Mouse (Mus musculus): ENCODE measurements around the gene Gmds. TPM values are rescaled to one million over a fixed set of nuclear protein-coding genes. Genes with fewer than 3 reads are reported as not detected.

Gmds gene
- polyA plus RNA-seq, 1 experiment from 2014 or later = 28.4 TPM

- DNase-seq (ENCODE audit: extremely low spot score, low spot score) = no peak
Observed at GRCm38 (mm10) chr13:31981198-31981597, 357.3 kb downstream of the Gmds start.

DNA sequence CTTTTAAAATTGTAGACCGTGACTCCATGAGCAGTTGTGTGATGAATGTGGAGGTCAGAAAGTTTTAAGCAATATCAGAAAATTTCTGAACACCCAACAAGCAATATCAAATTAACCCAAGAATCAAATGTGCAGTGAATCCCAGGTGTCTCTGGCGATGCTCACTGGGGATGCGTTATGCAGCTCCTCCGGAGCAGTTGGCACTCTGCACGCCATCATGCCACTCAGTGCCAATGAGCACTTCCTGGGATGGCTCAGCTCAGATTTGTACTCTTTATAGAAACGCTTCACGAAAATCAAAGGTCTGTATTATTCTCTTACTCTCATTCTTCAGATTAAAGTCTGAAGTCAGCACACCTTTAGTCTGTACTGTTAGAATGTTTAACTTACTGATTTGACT is 360.4 kb downstream of the Gmds start:
- no peak for DNase-seq (ENCODE audit: extremely low spot score, low spot score)
- Histone ChIP-seq H3K36me3 (replicated peaks) (no peaks in the 10 kb centered on the region), H3K4me1 (no peaks in the 10 kb centered on the region), H3K27ac (no peak overlapping the region), H3K4me3 (no peak overlapping the region), H3K9me3 (no peaks in the 10 kb centered on the region), H3K27me3 (ENCODE audit: poor library complexity, severe bottlenecking) (no peaks in the 10 kb centered on the region)
- WGBS = 95% methylated on average over 7 of the region's 7 CpGs

More at GRCm38 (mm10) chr13:31981198-31981597, 357.3 kb downstream of the Gmds start:
- Histone ChIP-seq H3K27ac (no peak overlapping the region), H3K4me1 (no peaks in the 10 kb centered on the region), H3K9me3 (no peaks in the 10 kb centered on the region), H3K27me3 (ENCODE audit: poor library complexity, severe bottlenecking) (no peaks in the 10 kb centered on the region), H3K4me3 (no peak overlapping the region), H3K36me3 (replicated peaks) (no peaks in the 10 kb centered on the region)
- 97% methylated on average over 1 of the region's 1 CpGs for WGBS

GRCm38 (mm10) chr13:31974751-31975479 is 363.6 kb downstream of the Gmds start:
- Histone ChIP-seq H3K4me3 (no peak overlapping the region), H3K9me3 (no peaks in the 10 kb centered on the region), H3K27me3 (ENCODE audit: poor library complexity, severe bottlenecking) (no peaks in the 10 kb centered on the region), H3K4me1 (peaks cover 17% of the 10 kb centered on the region), H3K27ac (no peak overlapping the region; the same call in 1 of the 2 replicates), H3K36me3 (replicated peaks) (no peaks in the 10 kb centered on the region)
- DNase-seq (ENCODE audit: extremely low spot score, low spot score) = no peak
- 49% methylated on average over 3 of the region's 3 CpGs for whole genome bisulfite sequencing

DNA sequence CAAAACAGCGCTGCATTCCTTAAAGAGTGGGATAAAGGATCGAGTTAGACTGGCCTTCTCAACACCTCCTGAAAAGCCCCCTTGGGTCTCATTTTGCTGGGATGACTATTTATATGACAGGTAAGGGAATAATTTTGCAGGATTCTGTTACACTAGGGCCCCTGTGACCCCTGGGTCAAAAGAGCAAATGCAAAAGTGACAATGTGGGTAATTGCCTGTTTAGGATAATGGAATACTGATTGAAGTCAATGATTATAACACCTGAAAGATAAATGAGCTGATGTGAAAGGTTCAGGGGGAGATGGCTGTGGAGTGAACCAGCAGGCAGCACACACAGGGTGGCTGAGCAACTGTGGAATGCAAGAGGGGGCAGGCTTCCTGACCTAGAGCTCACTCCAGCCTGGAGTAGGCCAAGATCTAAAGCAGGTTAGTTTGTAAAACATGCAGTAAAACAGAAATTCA is 367.5 kb downstream of the Gmds start:
- H3K27ac ChIP-seq = no peak overlapping the region
- DNase-seq (ENCODE audit: extremely low spot score, low spot score) = no peak
- peaks cover 26% of the 10 kb centered on the region for H3K4me1 ChIP-seq
- H3K27me3 ChIP-seq (ENCODE audit: poor library complexity, severe bottlenecking) = no peaks in the 10 kb centered on the region
- H3K4me3 ChIP-seq = no peak overlapping the region
- H3K9me3 ChIP-seq = no peaks in the 10 kb centered on the region
- WGBS = 71% methylated on average over 2 of the region's 2 CpGs
- no peaks in the 10 kb centered on the region for H3K36me3 ChIP-seq (replicated peaks)

DNA sequence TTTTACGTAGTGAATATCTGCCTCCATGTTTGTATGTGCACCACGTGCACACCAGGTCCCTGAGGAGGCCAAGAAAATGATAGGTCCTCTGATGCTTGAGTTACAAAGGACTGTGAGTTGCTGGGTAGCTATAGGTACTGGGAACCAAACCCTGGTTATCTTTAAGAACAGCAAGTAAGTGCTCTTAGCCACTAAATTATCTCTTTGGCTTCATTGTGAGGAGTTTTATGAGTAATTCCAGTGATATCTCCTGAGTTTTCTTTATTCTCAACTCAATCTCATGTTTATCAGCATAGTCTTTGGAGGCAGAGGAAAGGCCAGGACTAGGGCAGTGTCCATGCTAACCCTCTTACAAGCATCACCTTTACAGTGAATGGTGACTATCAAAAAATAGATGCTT is 370.3 kb downstream of the Gmds start:
- Histone ChIP-seq H3K4me1 (peaks cover 31% of the 10 kb centered on the region), H3K4me3 (no peak overlapping the region), H3K9me3 (no peaks in the 10 kb centered on the region), H3K27ac (no peak overlapping the region), H3K36me3 (replicated peaks) (no peaks in the 10 kb centered on the region), H3K27me3 (ENCODE audit: poor library complexity, severe bottlenecking) (no peaks in the 10 kb centered on the region)
- 83% methylated on average over 2 of the region's 2 CpGs for WGBS
- DNase-seq (ENCODE audit: extremely low spot score, low spot score) = no peak

GRCm38 (mm10) chr13:31966931-31967532 is 371.5 kb downstream of the Gmds start:
- H3K4me3 ChIP-seq = no peak overlapping the region
- 64% methylated on average over 3 of the region's 3 CpGs for WGBS
- peak overlapping the region; percentile 72; the same call in 1 of the 2 replicates for H3K27ac ChIP-seq
- no peaks in the 10 kb centered on the region for H3K9me3 ChIP-seq
- no peak for DNase-seq (ENCODE audit: extremely low spot score, low spot score)
- peaks cover 30% of the 10 kb centered on the region for H3K4me1 ChIP-seq
- H3K27me3 ChIP-seq (ENCODE audit: poor library complexity, severe bottlenecking) = no peaks in the 10 kb centered on the region
- no peaks in the 10 kb centered on the region for H3K36me3 ChIP-seq (replicated peaks)

DNA sequence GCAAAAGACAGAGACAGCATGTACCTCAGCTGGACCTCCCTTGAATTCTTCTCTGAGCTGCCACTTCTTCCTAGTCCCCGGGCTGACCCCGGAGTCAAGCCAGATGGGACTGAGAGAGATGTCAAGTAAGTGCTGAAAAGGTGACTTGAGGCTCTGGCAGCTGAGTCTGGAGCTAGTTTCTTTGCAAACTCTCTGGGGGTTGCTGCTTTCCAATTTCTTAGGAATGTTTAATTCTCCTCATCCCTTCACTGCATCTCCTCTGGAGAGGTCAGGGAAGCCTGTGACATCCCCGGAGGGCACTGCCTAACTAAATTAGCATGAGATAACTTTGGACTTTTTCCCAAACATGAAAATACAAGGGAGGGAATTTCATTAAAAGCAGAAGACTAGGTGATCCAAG is 378.0 kb downstream of the Gmds start:
- no peaks in the 10 kb centered on the region for H3K27me3 ChIP-seq (ENCODE audit: poor library complexity, severe bottlenecking)
- H3K4me1 ChIP-seq = peaks cover 25% of the 10 kb centered on the region
- H3K27ac ChIP-seq = no peak overlapping the region
- H3K4me3 ChIP-seq = no peak overlapping the region
- DNase-seq (ENCODE audit: extremely low spot score, low spot score) = no peak
- 31% methylated on average over 3 of the region's 3 CpGs for WGBS
- no peaks in the 10 kb centered on the region for H3K9me3 ChIP-seq
- H3K36me3 ChIP-seq (replicated peaks) = no peaks in the 10 kb centered on the region

DNA sequence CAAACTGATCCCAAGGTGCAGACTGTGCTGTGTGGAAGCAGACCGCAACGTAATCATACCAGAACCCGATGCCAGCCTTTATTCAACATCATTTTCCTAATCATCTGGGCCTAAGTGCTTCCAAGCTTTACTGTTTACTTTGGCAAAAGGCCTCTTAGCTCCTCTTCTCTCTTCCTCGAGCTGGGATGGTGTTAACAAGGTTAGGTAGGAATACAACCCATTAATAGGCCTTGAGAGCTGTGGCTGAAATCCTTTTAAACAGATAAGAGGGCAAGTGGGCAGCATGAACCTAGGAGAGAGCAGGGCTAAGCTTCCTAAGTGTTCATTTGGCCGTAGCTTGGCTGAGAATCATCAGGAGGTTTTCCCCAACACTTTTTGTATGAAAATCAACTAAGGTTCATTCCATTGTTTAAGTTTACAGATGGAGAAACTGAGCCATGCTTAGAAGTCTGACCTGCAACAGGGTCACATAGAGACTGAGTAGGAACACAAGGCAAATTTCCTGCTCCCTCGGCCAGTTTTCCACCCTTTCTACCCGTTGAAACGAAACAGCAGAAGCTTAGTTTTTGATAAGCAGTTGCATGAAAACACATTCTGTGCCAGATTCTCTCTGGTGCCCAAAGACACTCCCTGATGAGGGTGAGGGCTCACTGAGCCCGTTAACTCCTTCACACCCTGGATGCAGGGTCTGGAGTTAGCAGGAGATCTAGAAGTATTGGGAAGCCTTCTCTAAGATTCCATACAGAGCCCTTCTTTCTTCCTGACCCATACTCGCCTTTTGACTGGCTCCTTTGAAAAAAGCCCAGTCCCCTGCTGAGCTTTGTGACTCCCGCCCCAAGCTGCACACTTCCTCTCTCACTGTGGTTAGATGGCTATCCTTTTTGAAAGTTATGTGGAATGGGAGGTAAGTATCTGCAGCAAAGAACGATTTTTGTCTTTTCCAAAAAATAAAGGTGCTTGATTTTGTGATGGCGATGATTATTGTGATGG is 379.9 kb downstream of the Gmds start:
- WGBS = 48% methylated on average over 13 of the region's 13 CpGs
- peaks cover 28% of the 10 kb centered on the region for H3K4me1 ChIP-seq
- no peak overlapping the region for H3K4me3 ChIP-seq
- H3K36me3 ChIP-seq (replicated peaks) = no peaks in the 10 kb centered on the region
- peak overlapping the region; percentile 53; the same call in 1 of the 2 replicates for H3K27ac ChIP-seq
- H3K27me3 ChIP-seq (ENCODE audit: poor library complexity, severe bottlenecking) = no peaks in the 10 kb centered on the region
- DNase-seq (ENCODE audit: extremely low spot score, low spot score) = no peak
- no peaks in the 10 kb centered on the region for H3K9me3 ChIP-seq

DNA sequence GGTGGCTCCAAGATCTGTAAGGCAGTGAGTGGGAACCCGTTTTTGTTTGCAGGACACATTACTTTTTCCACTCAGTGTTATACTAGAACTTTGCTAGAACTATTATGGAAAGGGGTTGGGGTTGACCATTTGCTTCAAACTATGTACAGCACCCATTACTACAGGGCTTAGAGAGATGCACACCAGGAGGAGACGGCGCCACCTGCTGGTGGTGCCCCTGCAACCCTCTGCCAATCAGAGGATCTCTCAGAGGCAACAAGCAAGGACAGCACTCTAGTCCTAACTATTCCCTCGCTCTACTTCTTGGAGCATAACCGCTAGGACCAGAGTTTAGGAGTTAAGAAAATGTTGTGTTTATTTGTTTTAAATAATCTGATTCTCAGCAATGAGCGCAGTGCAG is 382.0 kb downstream of the Gmds start:
- Histone ChIP-seq H3K27ac (no peak overlapping the region), H3K9me3 (no peaks in the 10 kb centered on the region), H3K4me1 (peaks cover 28% of the 10 kb centered on the region), H3K4me3 (no peak overlapping the region), H3K36me3 (replicated peaks) (no peaks in the 10 kb centered on the region), H3K27me3 (ENCODE audit: poor library complexity, severe bottlenecking) (no peaks in the 10 kb centered on the region)
- WGBS = 79% methylated on average over 6 of the region's 6 CpGs
- no peak for DNase-seq (ENCODE audit: extremely low spot score, low spot score)

- Histone ChIP-seq H3K9me3 (no peaks in the 10 kb centered on the region), H3K36me3 (replicated peaks) (no peaks in the 10 kb centered on the region), H3K27me3 (ENCODE audit: poor library complexity, severe bottlenecking) (no peaks in the 10 kb centered on the region), H3K27ac (no peak overlapping the region), H3K4me1 (peaks cover 28% of the 10 kb centered on the region), H3K4me3 (no peak overlapping the region)
- WGBS = 77% methylated on average over 4 of the region's 4 CpGs
- no peak for DNase-seq (ENCODE audit: extremely low spot score, low spot score)
Observed at GRCm38 (mm10) chr13:31956112-31956511, 382.4 kb downstream of the Gmds start.

- Histone ChIP-seq H3K4me1 (peaks cover 20% of the 10 kb centered on the region), H3K9me3 (no peaks in the 10 kb centered on the region), H3K36me3 (replicated peaks) (no peaks in the 10 kb centered on the region), H3K27ac (no peak overlapping the region), H3K27me3 (ENCODE audit: poor library complexity, severe bottlenecking) (no peaks in the 10 kb centered on the region), H3K4me3 (no peak overlapping the region)
- no peak for DNase-seq (ENCODE audit: extremely low spot score, low spot score)
- 60% methylated on average over 7 of the region's 7 CpGs for WGBS
Observed at GRCm38 (mm10) chr13:31955171-31955570, 383.4 kb downstream of the Gmds start.

DNA sequence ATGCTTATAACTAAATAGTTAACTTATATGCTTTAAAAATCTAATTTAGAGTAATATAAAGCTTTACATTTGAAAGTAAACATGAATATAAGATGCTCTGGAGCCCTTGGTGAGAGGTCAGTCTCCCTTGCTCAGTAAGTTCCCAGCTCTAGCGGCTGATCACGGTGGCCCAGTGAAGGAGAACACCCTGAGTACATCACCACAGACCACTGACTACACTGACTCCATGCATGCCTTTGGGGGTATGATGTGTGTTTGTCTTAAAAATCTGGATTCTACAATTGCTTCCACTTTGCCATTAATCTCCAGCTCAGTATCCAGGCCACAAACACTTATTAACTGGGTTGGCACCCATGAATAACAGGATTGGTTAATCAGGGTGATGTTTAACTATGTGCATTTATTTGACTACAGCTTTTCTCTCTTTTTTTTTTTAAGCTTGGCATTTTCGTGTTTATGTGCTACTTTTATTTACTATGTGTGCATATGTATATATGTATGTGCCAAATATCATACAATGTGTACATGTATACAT is 393.8 kb downstream of the Gmds start:
- WGBS = 93% methylated on average over 3 of the region's 3 CpGs
- no peaks in the 10 kb centered on the region for H3K36me3 ChIP-seq (replicated peaks)
- no peak overlapping the region for H3K27ac ChIP-seq
- H3K9me3 ChIP-seq = no peaks in the 10 kb centered on the region
- H3K27me3 ChIP-seq (ENCODE audit: poor library complexity, severe bottlenecking) = no peaks in the 10 kb centered on the region
- DNase-seq (ENCODE audit: extremely low spot score, low spot score) = no peak
- no peak overlapping the region for H3K4me3 ChIP-seq
- peaks cover 11% of the 10 kb centered on the region; the same call in 1 of the 2 replicates for H3K4me1 ChIP-seq

Data from forebrain, embryonic 10.5 days (tissue).